Mouse (Mus musculus) CD4-positive, CD25-positive, alpha-beta regulatory T cell, adult 2 months (primary cell): Measurements from ENCODE around the gene Cyren.
A peak's percentile ranks its signal among the peaks of the same experiment; 100 is the strongest.

ENCODE experiments used
- DNase-seq: peaks from one replicate; pipeline ENCODE4 v3.0.0-alpha.2; 2012; ENCODE audit warnings: low read depth, low spot score

Gene Cyren

GRCm38 (mm10) chr6:34867301-34867994 is 10.4 kb downstream of the Cyren start:
- DNase-seq, result no peak

GRCm38 (mm10) chr6:34866786-34867185 is 11.1 kb downstream of the Cyren start:
- no peak for DNase-seq

DNA sequence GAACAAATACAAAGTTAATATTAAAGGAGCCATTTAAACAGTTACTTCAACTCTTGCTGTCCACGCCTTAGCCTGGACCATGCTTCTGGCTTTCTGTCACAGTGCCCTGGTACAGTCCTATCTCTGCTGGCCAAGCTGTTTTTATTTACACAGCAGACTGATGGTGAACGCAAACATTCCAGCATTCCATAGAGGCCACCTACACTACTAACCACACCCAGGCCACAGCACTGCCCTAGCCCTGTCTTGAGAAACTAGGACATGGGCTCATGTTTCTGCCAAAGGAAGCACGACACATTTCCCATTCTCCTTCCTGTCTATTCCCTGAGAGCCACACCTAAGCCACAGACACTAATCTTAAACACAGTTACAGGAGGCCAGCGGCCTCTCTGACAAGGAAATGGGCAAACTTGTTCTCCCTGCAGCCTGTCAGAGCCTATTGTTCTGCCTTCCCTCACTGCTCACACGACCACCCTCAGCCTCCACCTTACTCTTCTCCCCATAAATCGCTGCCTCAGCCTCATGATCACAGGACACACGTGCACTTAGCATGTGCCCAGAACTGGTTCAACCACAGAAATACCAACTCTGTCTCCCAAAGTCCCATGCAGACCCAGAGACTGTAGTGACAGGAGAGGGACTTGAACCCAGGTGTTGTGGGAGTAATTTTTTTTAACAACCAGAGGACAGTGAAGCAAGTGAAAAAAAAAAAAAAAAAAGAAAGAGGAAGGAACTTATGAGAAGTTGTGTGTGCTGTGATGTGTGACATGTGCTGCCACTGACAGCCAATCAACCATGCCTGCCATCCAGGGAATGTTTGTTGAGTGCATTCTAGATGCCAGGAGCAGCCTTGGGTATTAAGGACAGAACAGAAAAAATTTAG is 11.9 kb downstream of the Cyren start:
- no peak for DNase-seq

DNA sequence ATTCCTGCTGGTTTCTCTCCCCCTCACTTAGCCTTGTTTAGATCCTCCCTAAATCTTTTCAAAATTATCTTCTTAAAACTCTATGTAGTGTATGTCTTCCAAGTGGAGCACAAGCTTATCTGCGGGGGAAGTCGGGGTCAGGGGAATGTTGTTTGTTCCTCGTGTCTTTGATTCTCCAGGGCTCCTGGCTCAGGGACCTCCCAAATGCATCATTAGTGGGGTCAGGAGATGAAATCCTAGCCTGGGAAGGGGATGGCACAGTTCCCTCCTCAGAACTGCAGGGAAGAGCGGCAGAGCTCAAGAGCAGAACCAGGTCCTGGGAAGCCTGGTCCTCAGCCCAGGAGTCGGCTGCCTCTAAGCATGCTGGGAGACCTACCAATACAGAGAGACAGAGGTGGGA is 12.6 kb downstream of the Cyren start:
- DNase-seq, result no peak

DNA sequence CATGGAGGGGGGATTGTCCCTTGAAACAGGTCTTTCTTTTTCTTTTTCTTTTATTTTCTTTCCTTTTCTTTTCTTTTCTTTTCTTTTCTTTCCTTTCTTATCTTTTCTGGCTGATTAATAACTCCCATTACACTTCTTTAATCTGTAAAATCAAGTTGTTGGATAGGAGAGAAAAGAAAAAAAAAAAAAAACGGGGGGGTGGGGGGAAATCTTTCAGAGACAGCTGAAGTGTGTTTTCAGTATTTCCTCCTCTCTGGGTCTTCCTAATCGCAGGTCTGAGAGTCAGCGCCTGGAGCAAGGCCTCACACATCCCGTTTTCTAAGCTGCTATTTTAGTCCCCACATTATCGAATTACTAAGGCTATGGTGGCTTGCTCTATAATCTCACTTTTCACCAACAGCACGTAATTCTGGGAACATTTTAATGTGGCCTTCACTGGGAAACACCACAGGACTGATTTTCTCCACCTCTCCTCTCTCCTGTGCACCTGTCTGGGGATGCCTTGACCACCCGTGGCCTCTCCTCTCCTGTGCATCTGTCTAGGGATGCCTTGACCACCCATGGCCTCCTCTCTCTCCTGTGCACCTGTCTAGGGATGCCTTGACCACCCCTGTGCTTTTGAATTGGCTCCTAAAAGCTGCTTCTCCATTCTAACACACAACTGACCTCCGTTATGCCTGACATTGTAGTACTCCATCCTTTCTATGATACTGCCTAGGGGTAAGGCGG is 13.9 kb downstream of the Cyren start:
- DNase-seq, result no peak

DNA sequence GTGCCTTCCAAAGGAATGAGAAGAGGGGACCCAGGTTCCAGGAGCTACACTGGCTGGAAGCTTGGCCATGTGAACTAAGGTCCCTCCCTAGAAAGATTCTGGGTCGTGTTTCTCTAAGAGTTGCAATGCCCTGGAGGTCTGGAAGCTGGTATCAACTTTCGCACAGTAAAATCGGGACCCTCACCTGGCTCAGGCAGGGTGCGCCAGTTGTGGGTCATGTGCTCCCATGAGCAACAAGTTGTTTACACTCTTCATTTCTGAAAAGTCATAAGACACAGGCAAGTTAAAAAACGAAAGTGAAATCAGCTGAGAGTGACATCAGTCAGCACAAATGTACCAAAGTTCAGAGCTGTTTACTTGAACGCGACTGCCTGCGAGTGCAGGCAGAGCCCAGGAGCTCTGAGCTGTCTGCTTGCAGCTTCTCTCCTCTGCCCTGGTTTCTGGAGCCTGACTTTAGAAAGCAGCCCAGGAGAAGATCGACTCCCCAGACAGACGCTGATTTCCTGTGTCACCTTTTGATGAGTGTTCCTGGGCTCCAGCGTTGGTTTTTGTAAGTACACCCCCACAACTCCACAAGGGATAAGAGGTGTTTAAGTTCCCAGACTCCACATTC is 15.0 kb downstream of the Cyren start, which contains the start of gene Tmem140:
Gene Tmem140 (plus strand): TSS at position 356 of the 613 bp plus-strand sequence.
- DNase-seq, result peak; percentile 81

GRCm38 (mm10) chr6:34862381-34862780 is 15.5 kb downstream of the Cyren start:
- DNase-seq, result peak; percentile 70

DNA sequence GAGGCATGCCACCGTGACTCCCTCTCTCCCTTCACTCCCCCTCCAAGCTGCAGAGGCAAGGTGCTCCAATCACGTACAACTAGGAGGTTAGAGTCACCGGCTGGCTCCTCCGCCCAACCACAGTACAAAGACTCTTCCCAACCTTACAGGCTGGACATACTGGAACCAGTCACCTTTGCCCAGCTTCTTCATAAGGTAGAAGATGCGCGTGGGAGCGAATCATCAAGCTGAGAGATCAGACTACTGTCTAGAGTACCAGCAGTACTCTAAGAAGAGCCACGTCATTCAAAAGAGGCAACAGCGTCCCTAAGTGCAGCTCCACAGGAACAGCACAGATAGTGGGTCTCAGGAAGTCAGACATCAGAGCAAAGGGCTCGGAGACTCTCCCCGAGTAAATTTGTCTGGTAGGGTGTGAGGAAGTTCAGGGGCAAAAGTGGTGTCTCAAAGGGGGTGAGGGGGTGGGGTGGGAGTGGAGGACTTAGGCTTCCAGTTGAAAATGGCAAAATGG is 16.3 kb downstream of the Cyren start:
- DNase-seq, result peak; percentile 45

DNA sequence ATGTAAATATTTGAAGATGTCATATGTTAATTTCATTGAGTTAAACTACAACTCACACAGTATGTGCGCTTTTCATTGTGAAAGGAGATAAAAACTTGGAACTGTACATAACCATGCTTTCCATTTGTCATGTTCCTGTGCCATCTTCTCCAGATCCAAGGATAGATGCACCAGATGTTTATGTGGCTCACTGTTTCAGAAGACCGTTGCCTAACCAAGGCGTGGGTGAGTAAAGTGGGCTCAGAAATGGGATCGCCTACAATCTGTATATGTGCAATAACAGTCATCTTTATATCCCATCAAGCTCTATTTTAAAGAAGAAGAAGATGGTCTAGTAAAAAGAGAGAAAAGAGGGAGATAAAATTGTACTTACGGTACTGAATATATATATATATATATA is 45.5 kb downstream of the Cyren start:
- DNase-seq, result no peak

- DNase-seq, result no peak
Measured at GRCm38 (mm10) chr6:34824406-34824805, 53.5 kb downstream of the Cyren start.
